25 mouse cellular contexts compared by ENCODE assay signal in genomic region chr9:21268305-21268704, GRCm38 (mm10). TPM values are rescaled to one million over a fixed set of nuclear protein-coding genes. Genes with fewer than 3 reads are reported as not detected.
A peak's percentile ranks its signal among the peaks of the same experiment; 100 is the strongest.
DNase-seq lines count a peak whose midpoint lies in the region; ATAC-seq lines count a peak whose summit lies in the region.
"Had no signal": no experiment of that assay in that cellular context is flagged by ENCODE, and none has a peak within 500 bp of the region (broad histone marks: within the 10 kb centered on the region; RNA-seq: fewer than 3 reads in every experiment).

No protein-coding gene starts in this region.

- DNase-seq in cerebellum, adult 9-11 months: peak; percentile 39
- DNase-seq in heart, adult 11 months: peak; percentile 91
- DNase-seq: adrenal gland, adult 8-10 months; adrenal gland, postnatal 14 days; adrenal gland, postnatal 36 days; B cell, adult 2 months; cerebellum, adult 11 months; cerebellum, adult 18-20 months; cerebellum, adult 8-10 months; cerebellum, postnatal 10 days; cerebellum, postnatal 25 days; forebrain, postnatal 0 days had no signal

- H3K27ac ChIP-seq in heart, embryonic 12.5 days (ENCODE audit: poor library complexity, severe bottlenecking): no peak overlapping the region
- no peak overlapping the region for H3K27ac ChIP-seq in liver, embryonic 15.5 days (replicated peaks)
- H3K27ac ChIP-seq in liver, embryonic 12.5 days: no peak overlapping the region
- H3K27ac ChIP-seq: embryonic facial prominence, embryonic 10.5 days; embryonic facial prominence, embryonic 12.5 days; forebrain, embryonic 13.5 days; forebrain, embryonic 15.5 days had no signal

- WGBS in heart, embryonic 12.5 days: 94% methylated on average over 16 of the region's 16 CpGs
- 92% methylated on average over 16 of the region's 16 CpGs for WGBS in liver, embryonic 15.5 days (ENCODE audit: insufficient replicate concordance)
- 92% methylated on average over 16 of the region's 16 CpGs for WGBS in liver, embryonic 12.5 days (ENCODE audit: insufficient replicate concordance)

- H3K9ac ChIP-seq in heart, embryonic 12.5 days: no peak overlapping the region
- no peak overlapping the region for H3K9ac ChIP-seq in liver, embryonic 15.5 days
- no peak overlapping the region for H3K9ac ChIP-seq in liver, embryonic 12.5 days
- H3K9ac ChIP-seq: embryonic facial prominence, embryonic 12.5 days; forebrain, embryonic 13.5 days; forebrain, embryonic 15.5 days; forebrain, postnatal 0 days had no signal

- H3K4me3 ChIP-seq in heart, embryonic 12.5 days: no peak overlapping the region
- H3K4me3 ChIP-seq in liver, embryonic 15.5 days (replicated peaks): no peak overlapping the region
- no peak overlapping the region for H3K4me3 ChIP-seq in liver, embryonic 12.5 days
- H3K4me3 ChIP-seq: embryonic facial prominence, embryonic 10.5 days; embryonic facial prominence, embryonic 12.5 days; forebrain, embryonic 13.5 days; forebrain, embryonic 15.5 days had no signal

- ATAC-seq in cerebellum, adult (ENCODE audit: insufficient number of reproducible peaks, low FRiP score, low TSS enrichment): no peak
- ATAC-seq in heart, embryonic 12.5 days (ENCODE audit: insufficient number of reproducible peaks, low FRiP score): no peak
- ATAC-seq in liver, embryonic 15.5 days (ENCODE audit: insufficient read depth): no peak
- no peak for ATAC-seq in liver, embryonic 12.5 days
- ATAC-seq: activated CD4-positive, CD25-positive, alpha-beta regulatory T cell, adult 4 months; CD4-positive, CD25-positive, alpha-beta regulatory T cell, adult 4 months; forebrain, embryonic 13.5 days; forebrain, embryonic 15.5 days; forebrain, postnatal 0 days; Patski had no signal

- H3K9me3 ChIP-seq in heart, embryonic 12.5 days (replicated peaks): no peaks in the 10 kb centered on the region
- H3K9me3 ChIP-seq in liver, embryonic 15.5 days (replicated peaks): no peaks in the 10 kb centered on the region
- H3K9me3 ChIP-seq in liver, embryonic 12.5 days (replicated peaks): no peaks in the 10 kb centered on the region
- H3K9me3 ChIP-seq: embryonic facial prominence, embryonic 10.5 days; embryonic facial prominence, embryonic 12.5 days; forebrain, embryonic 13.5 days; forebrain, embryonic 15.5 days; G1E had no signal

- H3K4me1 ChIP-seq in heart, embryonic 12.5 days (replicated peaks): peaks cover 28% of the 10 kb centered on the region
- peaks cover 54% of the 10 kb centered on the region for H3K4me1 ChIP-seq in liver, embryonic 15.5 days (replicated peaks)
- H3K4me1 ChIP-seq in liver, embryonic 12.5 days: peaks cover 46% of the 10 kb centered on the region

- no peaks in the 10 kb centered on the region for H3K27me3 ChIP-seq in heart, embryonic 12.5 days (replicated peaks)
- no peaks in the 10 kb centered on the region for H3K27me3 ChIP-seq in liver, embryonic 15.5 days
- H3K27me3 ChIP-seq in liver, embryonic 12.5 days (replicated peaks): no peaks in the 10 kb centered on the region
- H3K27me3 ChIP-seq: CH12.LX; embryonic facial prominence, embryonic 12.5 days; forebrain, embryonic 13.5 days; forebrain, embryonic 15.5 days; Patski had no signal

- H3K4me2 ChIP-seq in heart, embryonic 12.5 days: no peak overlapping the region
- peak overlapping the region; percentile 1; the same call in 1 of the 2 replicates for H3K4me2 ChIP-seq in liver, embryonic 15.5 days
- no peak overlapping the region for H3K4me2 ChIP-seq in liver, embryonic 12.5 days
- H3K4me2 ChIP-seq: embryonic facial prominence, embryonic 12.5 days; forebrain, embryonic 13.5 days; forebrain, embryonic 15.5 days had no signal

- peaks cover 63% of the 10 kb centered on the region for H3K36me3 ChIP-seq in heart, embryonic 12.5 days
- peaks cover 72% of the 10 kb centered on the region for H3K36me3 ChIP-seq in liver, embryonic 15.5 days (replicated peaks)
- peaks cover 71% of the 10 kb centered on the region for H3K36me3 ChIP-seq in liver, embryonic 12.5 days

RNA-seq across cellular contexts. Expression of gene Atg4d, which starts 3.2 kb away (rescaled TPM):
- 43.8 and 47.8 TPM in 2 replicates for polyA plus RNA-seq in heart, embryonic 12.5 days (2016; fragmentation: Nextera tagmentation; extraction: Ambion mirVana)
- 97.2 and 118 TPM in 2 replicates for polyA plus RNA-seq in liver, embryonic 15.5 days (2015; fragmentation: Nextera tagmentation; extraction: Ambion mirVana)
- polyA plus RNA-seq in liver, embryonic 12.5 days (2016; fragmentation: Nextera tagmentation; extraction: Ambion mirVana): 85.7 and 85.9 TPM in 2 replicates

RNA-seq across cellular contexts. Expression of gene Kri1, which starts 19.5 kb away (rescaled TPM):
- polyA plus RNA-seq in heart, embryonic 12.5 days (2016; fragmentation: Nextera tagmentation; extraction: Ambion mirVana): 11.9 and 13.6 TPM in 2 replicates
- polyA plus RNA-seq in liver, embryonic 15.5 days (2015; fragmentation: Nextera tagmentation; extraction: Ambion mirVana): 6.0 and 6.7 TPM in 2 replicates
- 14.5 and 15.5 TPM in 2 replicates for polyA plus RNA-seq in liver, embryonic 12.5 days (2016; fragmentation: Nextera tagmentation; extraction: Ambion mirVana)

RNA-seq across cellular contexts. Expression of gene S1pr5, which starts 20.1 kb away (rescaled TPM):
- 0.10 and 0.19 TPM in 2 replicates for polyA plus RNA-seq in heart, embryonic 12.5 days (2016; fragmentation: Nextera tagmentation; extraction: Ambion mirVana)
- polyA plus RNA-seq in liver, embryonic 15.5 days (2015; fragmentation: Nextera tagmentation; extraction: Ambion mirVana): 0.06 and 0.07 TPM in 2 replicates
- 0.10 and 0.12 TPM in 2 replicates for polyA plus RNA-seq in liver, embryonic 12.5 days (2016; fragmentation: Nextera tagmentation; extraction: Ambion mirVana)
- polyA plus RNA-seq: G1E, Patski had no signal

RNA-seq across cellular contexts. Expression of gene Cdkn2d, which starts 22.9 kb away (rescaled TPM):
- 88.5 and 89.2 TPM in 2 replicates for polyA plus RNA-seq in heart, embryonic 12.5 days (2016; fragmentation: Nextera tagmentation; extraction: Ambion mirVana)
- polyA plus RNA-seq in liver, embryonic 15.5 days (2015; fragmentation: Nextera tagmentation; extraction: Ambion mirVana): 129 and 144 TPM in 2 replicates
- polyA plus RNA-seq in liver, embryonic 12.5 days (2016; fragmentation: Nextera tagmentation; extraction: Ambion mirVana): 87.4 and 88.6 TPM in 2 replicates

RNA-seq across cellular contexts. Expression of gene Keap1, which starts 29.1 kb away (rescaled TPM):
- 46.7 and 49.6 TPM in 2 replicates for polyA plus RNA-seq in heart, embryonic 12.5 days (2016; fragmentation: Nextera tagmentation; extraction: Ambion mirVana)
- polyA plus RNA-seq in liver, embryonic 15.5 days (2015; fragmentation: Nextera tagmentation; extraction: Ambion mirVana): 27.9 and 30.5 TPM in 2 replicates
- 39.8 and 41.6 TPM in 2 replicates for polyA plus RNA-seq in liver, embryonic 12.5 days (2016; fragmentation: Nextera tagmentation; extraction: Ambion mirVana)
